Mouse (Mus musculus) large intestine, adult 2 months (tissue): ENCODE measurements around the gene Pid1. TPM values are rescaled to one million over a fixed set of nuclear protein-coding genes. Genes with fewer than 3 reads are reported as not detected.

Experiments
- DNase-seq: peaks from one replicate; pipeline ENCODE4 v3.0.0-alpha.2; 2012; ENCODE audit warnings: low read depth, low spot score
- WGBS: fragments of 180-500 bp; shearing (Covaris S2); methylation state at CpG from one replicate; pipeline ENCODE4 v1.1.7; 2018; 5-methylcytosine and 5-hydroxymethylcytosine counted together
- polyA plus RNA-seq: library from polyadenylated mRNA; depleted of rRNA; stranded (reverse); fragments of >200 nt; gene quantifications from 2 replicates; pipeline ENCODE4 v1.2.3, GENCODE M21; 2012

Gene Pid1
- polyA plus RNA-seq, 1 experiment, result 5.4 TPM

DNA sequence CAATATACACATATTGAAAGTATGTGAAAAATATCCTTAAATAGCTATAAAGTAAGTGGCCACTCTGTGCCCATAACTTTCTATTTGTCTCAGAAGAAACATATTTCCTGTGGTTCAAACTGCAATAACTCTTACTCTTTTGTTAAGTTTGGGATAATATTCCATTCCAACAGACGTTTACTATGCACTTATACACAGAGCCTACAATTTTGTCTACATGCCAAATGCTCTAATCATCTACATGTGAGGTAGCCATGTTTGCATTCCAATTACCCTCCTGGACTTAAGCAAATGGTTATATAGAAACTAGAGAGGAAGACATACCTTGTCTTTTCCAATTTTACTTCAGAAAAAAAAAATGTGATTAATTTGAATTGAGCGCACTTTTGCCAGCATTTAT, 274.3 kb downstream of the Pid1 start:
- WGBS, result 73% methylated on average over 2 of the region's 2 CpGs
- no peak for DNase-seq

DNA sequence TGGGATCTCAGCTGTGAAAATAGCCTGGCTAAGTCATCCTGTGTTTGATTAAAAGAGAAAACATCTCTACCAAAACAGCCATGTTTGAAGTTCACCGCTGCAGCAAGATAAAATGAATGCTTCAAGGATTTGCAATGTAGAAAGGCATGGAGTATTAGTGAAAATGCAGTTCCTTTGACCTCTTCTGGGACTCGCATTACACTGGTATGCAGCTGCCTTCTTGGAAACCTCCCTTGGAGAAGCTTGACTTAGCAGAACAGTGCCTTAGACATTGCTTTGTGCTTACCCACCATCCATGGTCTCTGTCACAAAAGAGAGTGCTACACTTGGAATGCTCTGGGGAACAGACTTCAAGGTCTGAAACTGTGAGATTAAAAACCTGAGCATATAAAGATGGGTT, 276.0 kb downstream of the Pid1 start:
- DNase-seq, result no peak
- 77% methylated on average over 2 of the region's 2 CpGs for WGBS

DNA sequence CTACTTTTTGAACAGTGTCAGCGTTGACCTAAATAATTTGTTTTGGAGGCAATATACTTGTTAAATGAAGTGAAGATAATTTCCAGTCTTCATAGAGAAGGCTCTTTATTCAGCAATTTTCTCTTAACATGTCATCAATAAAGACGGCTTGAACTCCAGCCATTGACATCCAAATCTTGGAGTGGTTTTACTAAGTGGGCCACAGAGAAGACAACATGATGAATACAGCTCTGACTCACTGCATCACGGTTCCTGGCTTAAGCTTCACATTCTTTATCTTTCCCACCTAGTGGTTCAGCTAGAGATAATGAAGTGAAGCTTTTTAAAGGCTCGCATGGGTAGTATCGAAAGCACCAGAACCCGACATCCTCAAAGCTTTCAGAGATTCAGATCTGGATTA, 276.7 kb downstream of the Pid1 start:
- WGBS, result 71% methylated on average over 6 of the region's 6 CpGs
- no peak for DNase-seq

DNA sequence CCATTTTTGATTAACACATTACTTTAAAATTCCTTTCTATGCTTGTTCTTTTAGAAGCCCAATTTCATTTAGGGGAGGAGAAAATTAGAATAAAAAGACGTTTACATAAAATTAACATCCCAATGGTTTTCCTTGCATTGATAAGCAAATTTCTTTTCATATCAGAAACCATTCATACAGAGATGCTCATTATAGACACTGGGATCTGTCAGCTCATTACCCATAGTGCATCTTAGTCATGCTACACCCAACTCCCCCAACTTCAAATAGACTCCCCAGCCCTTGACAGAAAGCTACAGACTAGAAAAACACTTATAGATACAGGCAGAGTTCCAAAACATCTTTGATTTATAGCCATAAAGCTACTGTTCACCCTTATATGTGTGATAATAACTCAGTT, 277.5 kb downstream of the Pid1 start:
- DNase-seq, result no peak
- WGBS, result 59% methylated on average over 1 of the region's 1 CpGs

DNA sequence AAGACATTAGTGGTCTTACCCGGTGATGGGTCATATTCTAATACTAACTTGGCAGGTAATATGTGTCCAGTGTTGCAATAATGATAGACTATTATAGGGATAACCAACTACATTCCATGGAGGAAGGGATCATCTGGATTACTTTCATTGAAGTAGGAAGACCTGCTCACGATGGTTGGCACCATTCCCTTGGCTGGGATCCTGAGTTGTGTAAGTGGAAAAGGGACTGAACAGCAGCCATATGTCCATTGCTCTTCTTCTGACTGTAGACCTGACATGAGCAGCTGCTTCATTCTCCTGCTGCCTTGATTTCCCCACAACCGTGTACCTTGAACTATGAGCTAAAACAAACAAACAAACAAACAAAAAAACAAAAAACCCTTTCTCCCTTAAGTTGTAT, 278.6 kb downstream of the Pid1 start:
- no peak for DNase-seq
- 83% methylated on average over 3 of the region's 3 CpGs for WGBS

DNA sequence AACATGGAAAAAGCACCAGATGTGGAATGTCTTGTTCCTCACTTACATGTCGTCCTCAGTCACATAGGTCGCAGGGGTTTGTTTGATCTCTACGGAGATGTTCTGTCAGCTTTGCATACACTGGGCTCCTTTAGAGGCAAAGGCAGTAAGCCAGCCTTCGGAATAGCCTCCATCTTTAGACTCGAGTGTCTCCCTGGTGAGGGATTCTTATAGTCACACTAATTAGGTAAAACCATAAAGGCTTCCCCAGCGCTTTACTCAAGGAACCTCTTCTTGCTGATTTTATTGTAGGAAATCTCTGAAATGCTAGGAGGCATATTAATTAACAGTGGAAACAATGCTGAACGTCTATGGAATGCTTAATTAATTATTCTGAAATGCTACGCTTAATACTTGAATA, 284.4 kb downstream of the Pid1 start:
- WGBS, result 71% methylated on average over 8 of the region's 8 CpGs
- no peak for DNase-seq

DNA sequence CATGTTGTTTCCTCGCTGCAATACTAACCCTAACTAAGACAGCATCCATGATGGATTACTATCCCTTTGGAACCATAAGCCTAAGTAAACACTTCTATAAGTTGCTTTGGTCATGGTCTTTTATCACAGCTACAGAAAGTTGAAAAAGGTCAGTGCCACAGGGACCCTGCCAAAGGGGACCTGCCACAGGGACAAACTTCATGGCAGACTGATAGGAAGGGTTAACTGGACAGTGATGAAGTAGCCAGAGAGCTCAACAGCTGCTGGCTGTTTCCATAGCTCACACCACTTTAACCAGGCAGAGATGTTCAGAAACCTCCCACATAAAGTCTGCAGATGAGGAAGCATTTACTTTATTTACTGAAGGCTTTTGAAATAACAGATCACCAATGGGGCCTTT, 287.0 kb downstream of the Pid1 start:
- no peak for DNase-seq
- 65% methylated on average over 1 of the region's 1 CpGs for WGBS

DNA sequence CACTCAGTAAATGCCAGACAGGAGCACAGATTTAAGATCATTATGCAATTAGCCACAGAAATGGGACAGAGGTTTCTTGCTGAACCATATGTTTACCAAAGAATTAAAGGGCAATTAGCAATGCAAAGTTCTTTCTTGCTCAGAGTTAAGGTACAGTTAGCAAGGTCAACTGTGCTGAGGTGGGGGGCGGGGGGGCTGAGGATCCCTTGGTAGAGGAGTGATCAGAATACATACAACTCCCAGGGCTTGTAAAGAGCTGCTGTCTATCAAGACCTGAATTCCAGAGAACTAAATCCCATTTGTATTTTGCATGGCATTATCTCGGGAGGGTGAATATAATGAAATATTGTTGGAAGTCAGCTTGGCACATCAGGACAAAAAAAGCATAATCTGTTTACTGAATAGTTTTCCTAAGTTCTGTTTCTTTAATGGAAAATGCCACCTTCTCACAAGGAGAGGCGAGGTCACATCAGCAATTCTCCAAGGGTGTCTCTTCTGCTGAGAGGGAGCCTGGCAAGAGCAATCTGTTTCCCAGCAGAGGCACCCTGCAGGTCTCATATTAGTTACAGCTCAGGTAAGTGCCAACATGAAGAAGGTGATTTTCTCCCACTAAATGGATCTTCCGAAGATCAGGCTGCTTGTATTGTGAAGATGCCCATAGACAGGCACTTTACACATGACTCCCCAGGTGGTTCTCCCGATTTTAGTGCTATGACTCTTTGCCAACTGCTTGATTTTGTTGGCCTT, 306.9 kb downstream of the Pid1 start:
- WGBS, result 65% methylated on average over 5 of the region's 5 CpGs

DNA sequence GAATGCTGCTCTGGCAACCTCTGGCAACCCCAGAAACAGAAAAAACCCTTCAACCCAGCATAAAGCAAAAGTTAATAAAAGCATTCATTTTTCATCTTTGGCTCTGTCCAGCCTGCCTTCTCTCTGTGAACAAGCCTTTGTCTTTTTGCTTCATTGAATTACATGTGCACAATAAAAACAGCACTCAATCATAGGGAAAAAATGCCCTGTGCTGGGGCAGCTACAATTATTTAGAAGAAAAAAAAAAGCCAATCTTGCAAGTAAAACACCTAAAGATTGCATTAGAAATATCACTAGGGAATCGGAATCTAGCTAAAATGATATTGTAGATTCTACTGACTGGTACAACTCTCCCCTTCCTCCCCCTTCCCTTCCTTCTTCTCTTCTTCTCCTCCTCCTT, 307.7 kb downstream of the Pid1 start:
- WGBS, result 80% methylated on average over 1 of the region's 1 CpGs
- no peak for DNase-seq

More for the DNA sequence above, 306.9 kb downstream of the Pid1 start:
- DNase-seq, result no peak

DNA sequence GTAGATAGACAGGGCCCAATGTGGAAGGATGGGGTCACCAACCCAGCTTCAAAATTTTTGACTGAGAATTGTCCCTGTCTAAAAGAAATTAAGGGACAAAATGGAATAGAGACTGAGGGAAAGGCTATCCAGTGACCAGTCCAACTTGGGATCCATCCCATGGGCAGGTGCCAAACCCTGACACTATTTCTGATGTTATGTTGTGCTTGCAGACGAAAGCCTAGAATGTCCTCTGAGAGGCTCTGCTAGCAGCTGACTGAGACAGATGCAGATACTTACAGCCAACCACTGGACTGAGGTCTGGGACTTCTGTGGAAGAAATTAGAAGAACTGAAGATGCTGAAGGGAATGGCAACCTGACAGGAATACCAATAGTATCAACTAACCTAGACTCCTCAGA, 338.2 kb downstream of the Pid1 start:
- no peak for DNase-seq
- 76% methylated on average over 1 of the region's 1 CpGs for WGBS

DNA sequence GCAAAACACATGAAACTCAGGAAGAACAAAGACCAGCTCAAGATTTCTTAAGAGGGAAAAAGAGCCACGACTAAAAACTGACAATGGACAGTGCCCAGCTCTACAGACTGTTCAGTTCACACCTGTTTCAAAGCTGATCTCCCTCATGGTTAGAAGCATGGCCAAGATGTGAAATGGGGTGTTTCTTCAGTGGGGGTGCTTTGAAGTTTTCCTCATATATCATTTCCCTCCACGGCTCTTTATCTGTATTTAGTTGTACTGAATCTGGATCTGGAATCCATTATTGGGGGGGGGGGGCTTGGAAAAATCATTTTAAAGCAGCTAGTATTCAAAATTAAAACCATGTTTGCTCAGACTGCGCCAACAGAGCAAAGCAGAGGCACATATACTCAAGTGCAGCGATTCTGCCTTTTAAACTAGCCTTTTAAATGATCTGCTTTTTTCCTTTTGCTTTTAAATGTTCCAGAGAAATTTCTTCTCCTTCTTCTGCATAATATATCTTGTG, 351.1 kb downstream of the Pid1 start:
- WGBS, result 68% methylated on average over 4 of the region's 4 CpGs
- no peak for DNase-seq

DNA sequence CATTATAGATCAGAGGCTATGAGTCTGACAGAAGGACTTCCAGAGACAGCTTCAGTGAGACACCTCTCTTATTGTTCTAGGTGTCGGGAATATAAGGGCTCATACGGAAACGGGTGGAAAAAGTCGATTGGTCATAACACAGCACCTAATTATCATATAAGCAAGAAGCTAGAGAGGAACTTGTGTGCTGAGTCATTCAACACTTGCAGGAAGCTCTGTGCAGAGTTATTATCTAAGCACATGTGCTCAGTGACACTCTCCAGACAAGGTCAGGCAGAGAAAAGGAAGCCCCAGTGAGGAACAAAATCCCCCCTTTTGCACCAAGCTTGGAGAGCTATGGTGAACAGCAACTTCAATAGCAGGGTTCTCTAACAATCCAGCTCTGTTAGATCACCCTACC, 361.4 kb downstream of the Pid1 start:
- 87% methylated on average over 4 of the region's 4 CpGs for WGBS
- DNase-seq, result no peak
